Mouse (Mus musculus) embryonic fibroblast, embryonic 13.5 days (primary cell): Measurements from ENCODE around the gene Mmachc. TPM values are rescaled to one million over a fixed set of nuclear protein-coding genes. Genes with fewer than 3 reads are reported as not detected.

Experiments
- H3K27ac ChIP-seq: 2 replicates; pipeline ENCODE4 v1.5.1; 2012; ENCODE audit warnings: low read length, control low read depth, inconsistent platforms; ENCODE audit not compliant: insufficient read depth
- H3K4me1 ChIP-seq: 2 replicates; pipeline ENCODE4 v1.6.1; 2011; ENCODE audit warnings: low read length; ENCODE audit not compliant: control insufficient read depth, insufficient read depth
- H3K4me3 ChIP-seq: 2 replicates; pipeline ENCODE4 v1.5.1; 2011; ENCODE audit warnings: mild to moderate bottlenecking, control low read depth, low read length; ENCODE audit not compliant: insufficient read depth
- CTCF ChIP-seq: IDR thresholded peaks from 2 replicates; pipeline ENCODE4 v1.5.1; 2011; ENCODE audit warnings: mild to moderate bottlenecking, control low read depth, low read length, moderate library complexity, borderline replicate concordance; ENCODE audit not compliant: insufficient read depth
- POLR2A ChIP-seq: IDR thresholded peaks from 2 replicates; pipeline ENCODE4 v1.6.1; 2011; ENCODE audit warnings: low read depth, mild to moderate bottlenecking, control low read depth, low read length, moderate library complexity
- polyA plus RNA-seq: library from polyadenylated mRNA; stranded (reverse); fragments of >200 nt; gene quantifications from 2 replicates; pipeline ENCODE4 v1.2.4, GENCODE M21; 2011; ENCODE audit warnings: low read depth; ENCODE audit not compliant: missing spikeins, insufficient read length

The Mmachc gene
- polyA plus RNA-seq = 18.6 and 22.6 TPM in 2 replicates

DNA sequence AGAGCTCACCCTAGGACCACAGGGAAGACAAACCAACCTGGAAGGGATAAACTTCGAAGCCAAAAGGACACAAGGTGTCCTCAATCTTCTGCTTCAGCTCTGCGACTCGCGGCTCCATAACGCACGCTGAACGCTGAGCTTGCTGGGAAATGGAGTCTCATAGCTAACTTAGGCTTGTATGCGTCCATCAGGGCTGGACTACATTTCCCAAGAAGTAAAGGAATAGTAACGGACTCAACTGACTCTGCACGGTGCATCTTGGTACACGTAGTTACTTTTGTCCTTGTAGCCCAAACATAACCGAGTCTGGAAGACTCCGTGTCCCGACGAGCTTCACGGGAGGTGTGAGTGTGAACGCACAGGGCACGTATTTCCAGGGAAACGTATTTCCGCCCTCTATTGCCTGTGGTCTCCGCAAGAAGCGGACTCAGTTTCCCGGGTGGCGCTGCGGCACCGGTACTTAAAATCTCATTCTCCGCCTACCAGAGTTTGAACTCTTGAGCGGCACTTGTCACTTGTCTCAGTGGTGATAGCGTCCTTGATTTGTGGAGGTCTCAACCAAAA, at the start of gene Mmachc, which contains the start of gene Ccdc163:
Gene Mmachc (minus strand): TSS at position 206 of the 564 bp plus-strand sequence.
Gene Ccdc163 (plus strand): TSS at position 309 of the 564 bp plus-strand sequence.
- TF ChIP-seq CTCF (no peak), POLR2A (peak; percentile 81)
- Histone ChIP-seq H3K27ac (no peak within 1 kb of the TSS), H3K4me1 (0 out of 2 replicates have a peak, but pooled peaks cover 3% of the 10 kb centered on the region), H3K4me3 (peak within 1 kb of the TSS; percentile 76)

DNA sequence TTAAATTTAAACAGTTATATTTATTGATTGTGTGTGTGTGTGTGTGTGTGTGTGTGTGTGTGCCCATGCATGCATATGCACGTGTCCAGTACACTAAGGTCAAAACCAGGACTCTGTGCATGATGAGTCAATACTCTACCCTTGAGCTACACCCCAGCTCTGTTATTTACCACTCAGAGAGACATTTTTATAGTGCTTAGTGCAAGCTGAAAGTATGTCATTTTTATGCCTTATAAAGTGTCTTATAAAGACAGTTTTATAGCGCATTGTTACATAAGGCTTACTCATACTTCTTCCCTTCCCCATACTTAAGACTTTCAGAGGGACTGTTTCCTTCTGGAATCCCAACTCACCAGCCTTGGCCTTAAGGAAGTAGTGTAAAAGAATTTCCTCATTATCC, 41.5 kb upstream of the Mmachc start:
- H3K27ac ChIP-seq = peak overlapping the region; percentile 54; the same call in 1 of the 2 replicates
- H3K4me1 ChIP-seq = no peaks in the 10 kb centered on the region
- no peak for TF ChIP-seq CTCF
- no peak for TF ChIP-seq POLR2A
- H3K4me3 ChIP-seq = no peak overlapping the region

DNA sequence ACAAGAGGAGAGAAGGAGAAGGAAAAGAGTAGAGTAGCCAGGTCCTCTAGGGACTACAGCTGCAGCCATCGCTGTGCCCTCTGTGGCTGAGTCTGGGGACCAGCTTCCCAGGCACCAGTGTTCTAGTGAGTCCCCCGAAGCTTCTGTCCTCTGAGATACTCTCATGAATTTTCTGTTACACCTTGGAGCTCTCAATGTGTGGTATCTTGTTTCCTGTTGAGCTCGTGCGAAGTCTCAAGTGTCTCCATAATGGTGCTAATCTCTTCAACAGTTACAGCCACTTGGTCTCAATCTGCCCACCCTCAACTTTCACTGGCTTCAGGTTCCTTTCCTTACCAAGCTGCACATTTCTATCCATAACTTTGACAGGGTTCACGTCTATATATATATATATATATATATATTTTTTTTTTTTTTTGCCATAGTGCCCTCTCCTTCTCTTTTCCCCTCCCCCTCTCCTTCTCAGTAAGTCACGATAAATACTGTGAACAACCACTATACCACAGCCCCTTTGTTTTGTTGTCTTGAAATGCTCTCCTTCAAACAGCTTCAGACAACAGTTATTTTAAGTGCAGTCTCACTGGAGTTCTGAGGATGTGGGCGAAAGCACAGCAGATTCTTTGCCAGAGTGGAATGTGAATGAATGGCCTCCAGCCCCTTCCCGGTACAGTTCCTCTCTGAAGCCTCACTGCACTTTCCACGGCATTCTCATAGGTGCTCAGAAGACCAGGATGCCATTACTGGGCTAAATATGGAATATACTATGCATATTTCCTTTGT, 31.0 kb upstream of the Mmachc start:
- TF ChIP-seq CTCF (no peak), POLR2A (no peak)
- H3K4me1 ChIP-seq = no peaks in the 10 kb centered on the region
- H3K27ac ChIP-seq = no peak overlapping the region
- H3K4me3 ChIP-seq = no peak overlapping the region

DNA sequence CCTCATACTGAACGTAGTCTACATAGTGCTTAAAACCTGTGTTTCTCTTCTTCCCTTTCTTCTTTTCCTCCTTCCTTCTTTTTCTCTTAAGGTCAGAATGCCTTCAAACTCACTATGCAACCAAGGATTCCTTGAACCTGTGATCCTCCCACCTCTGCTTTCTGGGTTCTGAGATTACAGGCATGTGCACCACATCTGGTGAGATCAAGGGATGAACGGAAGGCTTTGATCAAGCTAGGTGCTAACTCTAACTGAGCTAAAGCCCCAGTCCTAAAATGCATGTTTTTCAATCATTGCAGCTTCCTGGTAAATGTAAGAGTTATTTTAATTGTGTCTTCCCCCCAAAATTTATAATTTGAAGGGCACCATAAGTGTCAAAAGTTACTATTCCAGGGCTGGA, 26.8 kb upstream of the Mmachc start:
- Histone ChIP-seq H3K4me3 (no peak overlapping the region), H3K4me1 (no peaks in the 10 kb centered on the region), H3K27ac (no peak overlapping the region)
- TF ChIP-seq CTCF = no peak
- no peak for TF ChIP-seq POLR2A

DNA sequence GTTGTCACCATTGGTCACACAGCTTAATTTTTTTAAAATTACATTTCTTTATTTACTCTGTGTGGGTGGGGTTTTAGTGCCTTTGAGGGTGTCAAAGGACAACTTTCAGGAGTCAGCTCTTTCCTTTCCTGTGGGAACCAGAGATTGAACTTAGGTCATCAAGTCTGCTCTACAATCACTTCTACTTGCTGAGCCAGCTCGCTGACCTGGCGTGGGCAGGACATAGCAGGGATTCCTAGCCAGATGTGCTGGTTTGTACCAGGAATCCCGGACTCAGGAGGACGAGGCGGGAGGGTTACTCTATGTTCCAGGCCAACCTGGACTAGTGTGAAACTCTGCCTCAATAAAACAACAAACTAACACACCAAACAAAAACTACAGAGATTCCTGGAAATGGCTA, 24.1 kb upstream of the Mmachc start:
- Histone ChIP-seq H3K4me3 (no peak overlapping the region), H3K27ac (no peak overlapping the region)

DNA sequence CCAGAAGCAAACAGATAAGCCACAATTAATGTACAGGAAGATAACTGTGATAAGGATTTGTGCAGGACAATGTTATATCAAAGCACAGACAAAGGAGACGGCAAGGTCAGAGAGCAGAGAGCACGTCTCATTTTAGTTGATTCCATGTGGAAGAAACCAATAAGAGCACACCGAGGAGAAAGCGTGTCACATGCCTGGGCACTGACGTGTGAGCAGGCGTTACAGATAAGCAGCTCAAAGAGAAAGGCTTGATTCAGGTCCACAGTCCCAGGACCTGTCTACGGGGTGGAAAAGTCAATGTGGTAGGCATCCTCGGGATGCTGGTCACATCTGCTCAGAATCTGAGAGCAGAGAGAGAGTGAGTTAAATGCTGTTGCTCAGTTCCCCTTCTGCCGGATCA, 22.9 kb upstream of the Mmachc start:
- no peak overlapping the region for H3K4me3 ChIP-seq
- no peaks in the 10 kb centered on the region for H3K4me1 ChIP-seq
- TF ChIP-seq CTCF (no peak), POLR2A (no peak)
- H3K27ac ChIP-seq = no peak overlapping the region

More for the DNA sequence above, 24.1 kb upstream of the Mmachc start:
- TF ChIP-seq CTCF (no peak), POLR2A (no peak)
- H3K4me1 ChIP-seq = no peaks in the 10 kb centered on the region

DNA sequence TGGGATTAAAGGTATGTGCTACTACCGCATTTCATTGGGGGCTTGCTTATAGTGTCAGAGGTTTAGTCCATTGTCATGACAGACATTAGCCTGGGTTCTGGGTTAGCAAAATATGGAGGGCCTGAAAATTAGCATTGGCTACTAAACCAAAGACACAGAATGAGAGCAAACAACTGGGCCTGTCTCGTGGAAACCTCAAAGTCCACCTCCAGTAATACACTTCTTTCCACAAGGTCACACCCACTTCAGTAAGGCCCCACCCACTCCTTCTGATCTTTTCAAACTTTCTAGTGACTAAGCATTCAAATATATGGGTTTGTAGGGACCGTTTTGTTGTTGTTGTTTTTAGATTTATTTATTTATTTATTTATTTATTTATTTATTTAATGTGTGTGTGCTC, 21.3 kb upstream of the Mmachc start:
- no peaks in the 10 kb centered on the region for H3K4me1 ChIP-seq
- TF ChIP-seq CTCF (no peak), POLR2A (no peak)

DNA sequence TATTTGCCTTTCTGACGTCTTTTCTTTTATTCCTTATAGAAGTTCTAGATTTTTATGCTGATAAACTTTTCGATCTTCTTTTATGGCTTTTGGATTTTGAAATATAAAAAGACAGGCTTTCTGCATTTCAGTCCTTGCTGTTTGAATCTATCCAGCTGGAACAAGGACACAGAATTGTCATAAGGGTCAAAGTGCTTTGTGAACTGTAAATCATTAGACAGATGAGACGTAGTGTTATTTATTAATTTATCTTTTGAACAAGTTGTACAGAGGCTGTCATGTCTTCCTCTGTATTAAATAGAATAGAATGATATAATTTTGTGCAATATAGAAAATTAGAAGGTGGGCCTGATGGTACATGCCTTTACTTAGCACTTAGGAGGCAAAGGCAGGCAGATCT, 19.2 kb upstream of the Mmachc start:
- TF ChIP-seq POLR2A = no peak
- TF ChIP-seq CTCF = no peak
- Histone ChIP-seq H3K27ac (no peak overlapping the region), H3K4me1 (peaks cover under 1% of the 10 kb centered on the region; the same call in 1 of the 2 replicates), H3K4me3 (no peak overlapping the region)

More for the DNA sequence above, 21.3 kb upstream of the Mmachc start:
- Histone ChIP-seq H3K4me3 (no peak overlapping the region), H3K27ac (no peak overlapping the region)

DNA sequence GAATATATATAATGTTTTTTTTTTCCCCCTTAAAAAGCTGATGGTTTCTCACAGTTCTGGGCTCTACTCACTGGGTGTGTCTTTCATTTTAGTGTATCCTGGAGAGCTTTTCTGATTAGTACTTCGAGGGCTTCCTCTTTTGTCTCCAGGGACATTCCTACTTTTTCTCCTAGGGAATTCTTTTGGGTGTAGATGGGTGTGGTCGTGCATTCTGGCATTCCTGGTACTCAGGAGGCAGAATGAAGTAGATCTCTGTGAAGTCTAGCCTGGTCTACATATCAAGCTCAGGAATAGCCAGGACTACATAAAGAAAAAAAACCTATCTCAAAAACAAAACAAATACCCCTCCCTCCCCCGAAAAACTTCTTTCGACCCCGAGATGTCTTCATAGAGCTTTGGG, 17.2 kb upstream of the Mmachc start:
- no peak for TF ChIP-seq POLR2A
- TF ChIP-seq CTCF = no peak
- H3K4me3 ChIP-seq = no peak overlapping the region
- H3K4me1 ChIP-seq = peaks cover 2% of the 10 kb centered on the region; the same call in 1 of the 2 replicates
- no peak overlapping the region for H3K27ac ChIP-seq

DNA sequence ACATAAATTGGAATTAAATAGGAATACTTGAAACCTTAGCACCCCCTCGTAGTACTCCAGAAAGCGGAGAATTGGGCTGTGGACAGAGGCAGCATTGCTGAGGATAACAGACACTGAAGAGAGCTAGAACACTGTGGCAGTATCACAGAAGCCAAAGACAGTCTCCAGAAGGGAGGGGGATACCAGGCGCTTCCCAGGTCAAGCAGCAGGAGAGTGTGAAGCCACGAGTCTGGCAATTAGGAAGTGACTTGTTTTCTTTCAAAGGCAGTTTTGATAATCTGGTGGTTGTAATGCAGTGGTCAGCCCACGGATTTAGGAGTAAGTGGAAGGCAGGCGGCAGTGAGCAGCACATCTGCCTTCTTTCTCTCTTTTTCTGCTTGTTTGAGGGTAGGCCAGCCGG, 14.0 kb upstream of the Mmachc start:
- H3K4me3 ChIP-seq = no peak overlapping the region
- H3K27ac ChIP-seq = no peak overlapping the region
- peaks cover 2% of the 10 kb centered on the region; the same call in 1 of the 2 replicates for H3K4me1 ChIP-seq
- no peak for TF ChIP-seq POLR2A
- TF ChIP-seq CTCF = no peak
